Mouse (Mus musculus): ENCODE measurements at regions not wholly inside any gene's neighbourhood (a gene's known extent, or its start where the extent isn't known, plus 50 kb on each side); places are given as distances from the start of the nearest gene placed in this dataset.

DNA sequence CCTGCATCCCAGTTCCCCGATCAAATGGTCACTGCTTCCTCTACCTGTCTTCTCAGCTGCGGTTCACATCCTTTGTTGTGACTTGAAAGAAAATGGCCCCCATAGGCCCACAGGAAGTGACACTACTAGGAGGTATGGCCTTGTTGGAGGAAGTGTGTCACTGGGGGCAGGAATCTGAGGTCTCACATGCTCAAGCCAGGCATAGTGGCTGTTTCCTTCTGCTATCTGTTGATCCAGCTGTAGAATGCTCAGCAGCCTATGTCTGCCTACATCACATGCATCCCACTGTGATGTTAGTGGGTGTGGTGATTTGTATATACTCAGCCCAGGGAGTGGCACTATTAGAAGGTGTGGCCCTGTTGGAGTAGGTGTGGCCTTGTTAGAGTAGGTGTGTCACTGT is 76.1 kb downstream of the Zfp706 start:
- ATAC-seq (ENCODE audit: low FRiP score) = no peak

DNA sequence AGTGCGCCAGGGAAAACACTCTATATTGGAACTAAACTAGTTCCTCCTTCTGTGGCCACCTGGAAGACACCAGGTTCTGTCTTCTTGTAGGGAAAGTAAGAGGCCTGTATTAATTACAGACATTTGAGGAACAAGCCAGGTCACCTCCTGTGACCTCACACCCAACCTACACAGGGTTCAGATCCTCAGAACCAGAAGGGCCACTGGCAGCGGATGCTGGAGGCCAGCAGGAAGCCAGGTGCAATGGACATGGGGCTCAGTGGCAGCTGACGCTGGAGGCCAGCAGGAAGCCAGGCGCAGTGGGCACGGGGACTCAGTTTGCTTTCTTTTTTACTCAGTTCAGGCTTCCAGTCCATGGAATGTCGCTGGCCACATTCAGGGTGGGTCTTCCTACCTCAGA is 77.1 kb downstream of the Zfp706 start:
- no peak overlapping the region for H3K4me2 ChIP-seq
- H3K9me3 ChIP-seq = no peaks in the 10 kb centered on the region
- H3K4me1 ChIP-seq (replicated peaks) = no peaks in the 10 kb centered on the region
- H3K4me3 ChIP-seq = no peak overlapping the region
- H3K9ac ChIP-seq = no peak overlapping the region
- 78% methylated on average over 6 of the region's 6 CpGs for WGBS
- H3K36me3 ChIP-seq = no peaks in the 10 kb centered on the region
- ATAC-seq (ENCODE audit: low FRiP score) = no peak
- no peak overlapping the region for H3K27ac ChIP-seq
- no peaks in the 10 kb centered on the region for H3K27me3 ChIP-seq

More for the DNA sequence above, 76.1 kb downstream of the Zfp706 start:
- no peak overlapping the region for H3K4me2 ChIP-seq
- no peaks in the 10 kb centered on the region for H3K27me3 ChIP-seq
- WGBS = 97% methylated on average over 2 of the region's 2 CpGs
- no peaks in the 10 kb centered on the region for H3K36me3 ChIP-seq
- no peaks in the 10 kb centered on the region for H3K9me3 ChIP-seq
- H3K4me3 ChIP-seq = no peak overlapping the region
- H3K4me1 ChIP-seq (replicated peaks) = no peaks in the 10 kb centered on the region
- no peak overlapping the region for H3K27ac ChIP-seq
- no peak overlapping the region for H3K9ac ChIP-seq

DNA sequence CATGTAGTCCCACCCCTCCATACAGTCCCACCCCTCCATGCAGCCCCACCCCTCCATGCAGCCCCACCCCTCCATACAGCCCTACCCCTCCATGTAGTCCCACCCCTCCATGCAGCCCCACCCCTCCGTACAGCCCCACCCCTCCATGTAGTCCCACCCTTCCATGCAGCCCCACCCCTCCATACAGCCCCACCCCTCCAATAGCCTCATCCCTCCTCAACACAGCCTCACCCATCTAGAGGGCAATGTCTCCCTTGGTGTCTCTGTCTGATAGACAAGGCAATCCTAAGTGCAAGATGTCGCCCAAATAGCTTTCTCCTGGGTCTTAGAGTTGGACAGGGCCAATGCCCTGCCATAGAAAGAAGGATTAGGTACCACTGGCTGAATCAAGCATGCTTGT is 77.8 kb downstream of the Zfp706 start:
- Histone ChIP-seq H3K9me3 (no peaks in the 10 kb centered on the region), H3K4me2 (no peak overlapping the region), H3K36me3 (no peaks in the 10 kb centered on the region), H3K9ac (no peak overlapping the region), H3K4me1 (replicated peaks) (no peaks in the 10 kb centered on the region), H3K27me3 (no peaks in the 10 kb centered on the region), H3K4me3 (no peak overlapping the region), H3K27ac (no peak overlapping the region)
- no peak for ATAC-seq (ENCODE audit: low FRiP score)
- WGBS = 94% methylated on average over 2 of the region's 2 CpGs

- no peak for ATAC-seq (ENCODE audit: low FRiP score)
- Histone ChIP-seq H3K9ac (no peak overlapping the region), H3K4me1 (replicated peaks) (no peaks in the 10 kb centered on the region)
Observed at GRCm38 (mm10) chr15:36929088-36929487, 78.5 kb downstream of the Zfp706 start.

DNA sequence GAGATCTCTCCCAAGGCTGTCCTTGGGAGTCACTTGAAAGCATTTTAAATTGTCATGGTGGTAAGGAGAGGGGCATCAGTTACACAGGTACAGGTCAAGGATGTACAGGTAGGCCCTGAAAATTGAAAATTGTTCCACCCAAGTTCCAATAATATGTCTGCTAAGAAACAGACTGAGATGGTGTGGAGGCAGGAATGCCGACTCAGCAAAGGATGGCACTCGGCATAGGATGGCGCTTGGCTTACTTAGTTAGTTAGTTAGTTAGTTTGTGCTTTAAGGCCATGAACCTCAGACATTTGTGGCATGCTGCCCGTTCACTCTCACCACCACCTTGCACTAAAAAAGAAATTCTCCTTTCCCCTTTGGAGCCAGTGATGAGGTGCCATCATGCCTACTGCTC is 78.9 kb downstream of the Zfp706 start:
- Histone ChIP-seq H3K4me1 (replicated peaks) (no peaks in the 10 kb centered on the region), H3K27me3 (no peaks in the 10 kb centered on the region), H3K27ac (no peak overlapping the region), H3K36me3 (no peaks in the 10 kb centered on the region), H3K9ac (no peak overlapping the region), H3K4me2 (no peak overlapping the region), H3K4me3 (no peak overlapping the region), H3K9me3 (no peaks in the 10 kb centered on the region)
- ATAC-seq (ENCODE audit: low FRiP score) = no peak
- WGBS = 94% methylated on average over 4 of the region's 4 CpGs

More at GRCm38 (mm10) chr15:36929088-36929487, 78.5 kb downstream of the Zfp706 start:
- H3K27ac ChIP-seq = no peak overlapping the region
- no peak overlapping the region for H3K4me3 ChIP-seq
- no peaks in the 10 kb centered on the region for H3K9me3 ChIP-seq
- WGBS = 95% methylated on average over 3 of the region's 3 CpGs
- H3K36me3 ChIP-seq = no peaks in the 10 kb centered on the region
- H3K4me2 ChIP-seq = no peak overlapping the region
- no peaks in the 10 kb centered on the region for H3K27me3 ChIP-seq

DNA sequence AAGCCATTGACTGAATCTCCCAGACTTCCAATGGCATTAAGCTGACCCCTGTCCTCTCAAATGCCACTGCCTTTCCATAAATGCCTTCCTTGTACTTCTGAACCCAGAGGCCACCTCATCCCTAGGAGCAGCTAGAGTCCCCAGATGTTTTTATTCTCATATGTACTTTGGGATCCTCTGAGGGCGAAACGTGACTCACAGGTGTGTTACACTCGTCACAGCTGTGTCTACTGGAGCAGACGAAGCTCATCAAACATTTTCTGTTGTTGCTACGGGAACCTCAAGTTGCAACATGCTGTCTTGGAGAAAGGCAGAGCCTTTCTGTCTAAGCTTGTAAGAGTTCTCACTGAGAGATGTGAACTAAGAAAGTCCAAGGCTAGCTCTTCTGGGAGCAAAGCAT is 80.1 kb downstream of the Zfp706 start:
- Histone ChIP-seq H3K36me3 (no peaks in the 10 kb centered on the region), H3K27me3 (no peaks in the 10 kb centered on the region), H3K9me3 (no peaks in the 10 kb centered on the region), H3K9ac (no peak overlapping the region), H3K27ac (no peak overlapping the region), H3K4me3 (no peak overlapping the region), H3K4me2 (no peak overlapping the region), H3K4me1 (replicated peaks) (no peaks in the 10 kb centered on the region)
- 75% methylated on average over 5 of the region's 5 CpGs for WGBS
- ATAC-seq (ENCODE audit: low FRiP score) = no peak

DNA sequence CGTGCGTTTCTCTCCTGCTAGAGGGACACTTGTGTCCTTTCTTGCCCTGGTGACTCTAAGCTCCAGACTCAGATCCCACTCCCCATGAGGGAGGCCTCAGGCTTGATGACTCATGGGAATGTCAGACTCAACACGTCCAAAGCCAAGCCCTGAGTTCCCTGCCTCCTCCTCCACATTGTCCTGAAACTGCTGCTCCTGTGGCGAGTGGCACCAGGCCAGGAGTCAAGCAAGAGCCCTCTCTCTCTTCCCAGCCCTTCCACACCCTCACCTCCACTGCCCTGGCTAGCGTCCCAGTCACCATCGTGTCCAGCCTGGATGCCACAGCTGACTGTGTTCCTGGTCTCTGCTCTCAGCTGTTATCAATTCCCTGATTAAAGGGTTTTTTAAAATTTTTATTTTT is 83.4 kb downstream of the Zfp706 start:
- H3K9ac ChIP-seq = no peak overlapping the region
- no peak for ATAC-seq (ENCODE audit: low FRiP score)

GRCm38 (mm10) chr15:36921384-36921783 is 86.2 kb downstream of the Zfp706 start:
- no peak overlapping the region for H3K4me2 ChIP-seq
- H3K9ac ChIP-seq = no peak overlapping the region
- no peaks in the 10 kb centered on the region for H3K9me3 ChIP-seq
- ATAC-seq (ENCODE audit: low FRiP score) = no peak
- H3K27ac ChIP-seq = no peak overlapping the region
- H3K27me3 ChIP-seq = no peaks in the 10 kb centered on the region
- no peaks in the 10 kb centered on the region for H3K36me3 ChIP-seq
- H3K4me3 ChIP-seq = no peak overlapping the region
- peaks cover 5% of the 10 kb centered on the region; the same call in 1 of the 2 replicates for H3K4me1 ChIP-seq (replicated peaks)
- 47% methylated on average over 3 of the region's 3 CpGs for WGBS

More for the DNA sequence above, 83.4 kb downstream of the Zfp706 start:
- no peak overlapping the region for H3K27ac ChIP-seq
- no peaks in the 10 kb centered on the region for H3K4me1 ChIP-seq (replicated peaks)
- H3K4me2 ChIP-seq = no peak overlapping the region
- no peaks in the 10 kb centered on the region for H3K9me3 ChIP-seq
- H3K4me3 ChIP-seq = no peak overlapping the region
- WGBS = 75% methylated on average over 6 of the region's 6 CpGs
- H3K27me3 ChIP-seq = no peaks in the 10 kb centered on the region
- no peaks in the 10 kb centered on the region for H3K36me3 ChIP-seq

DNA sequence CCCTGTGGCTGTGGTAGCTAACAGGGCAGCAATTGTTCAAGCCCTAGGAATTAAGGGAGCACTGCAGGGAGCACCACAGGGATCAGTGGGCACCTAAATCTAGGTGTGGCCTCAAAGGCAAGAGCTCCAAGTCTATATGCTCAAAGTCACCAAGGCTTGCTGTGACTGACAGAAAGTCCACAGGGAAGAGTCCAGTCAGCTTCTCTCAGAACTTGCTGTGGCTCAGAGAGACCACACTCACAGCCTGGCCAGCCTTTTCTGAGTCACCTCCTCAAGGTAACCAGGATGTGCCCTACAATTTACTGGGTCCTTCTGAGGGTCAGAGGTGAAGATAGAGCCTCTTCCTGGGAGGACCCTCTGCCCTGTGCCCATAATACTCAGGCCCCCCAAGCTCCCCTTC is 86.7 kb downstream of the Zfp706 start:
- Histone ChIP-seq H3K4me2 (no peak overlapping the region), H3K27ac (no peak overlapping the region), H3K4me3 (no peak overlapping the region), H3K4me1 (replicated peaks) (peaks cover 5% of the 10 kb centered on the region; the same call in 1 of the 2 replicates), H3K9ac (no peak overlapping the region), H3K9me3 (no peaks in the 10 kb centered on the region), H3K27me3 (no peaks in the 10 kb centered on the region), H3K36me3 (no peaks in the 10 kb centered on the region)
- ATAC-seq (ENCODE audit: low FRiP score) = no peak

GRCm38 (mm10) chr15:36919704-36920103 is 87.9 kb downstream of the Zfp706 start:
- Histone ChIP-seq H3K4me1 (replicated peaks) (peaks cover 5% of the 10 kb centered on the region; the same call in 1 of the 2 replicates), H3K4me2 (no peak overlapping the region), H3K9me3 (no peaks in the 10 kb centered on the region), H3K4me3 (no peak overlapping the region), H3K27ac (no peak overlapping the region), H3K9ac (no peak overlapping the region), H3K36me3 (no peaks in the 10 kb centered on the region), H3K27me3 (no peaks in the 10 kb centered on the region)
- WGBS = 94% methylated on average over 5 of the region's 5 CpGs
- no peak for ATAC-seq (ENCODE audit: low FRiP score)

DNA sequence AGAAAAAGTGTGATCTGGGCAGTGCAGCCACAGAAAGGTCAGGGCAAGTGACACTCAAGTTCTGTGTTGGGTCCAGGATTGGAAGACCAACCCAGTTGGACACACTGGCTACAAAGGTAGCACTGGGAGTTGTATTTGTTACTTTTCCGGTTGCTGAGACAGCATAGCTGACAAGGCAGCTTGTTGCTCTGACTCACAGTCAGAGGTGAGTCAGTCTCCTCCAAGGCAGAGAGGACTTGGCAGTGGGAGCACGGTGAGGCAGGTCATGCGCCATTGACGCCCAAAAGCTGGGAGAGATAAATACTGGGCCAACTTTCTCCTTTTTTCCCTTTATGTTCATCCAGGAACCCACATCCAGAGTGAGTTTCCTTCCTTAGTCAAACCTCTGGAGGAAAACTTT is 88.4 kb downstream of the Zfp706 start:
- no peak overlapping the region for H3K9ac ChIP-seq
- 98% methylated on average over 4 of the region's 4 CpGs for WGBS
- H3K27me3 ChIP-seq = no peaks in the 10 kb centered on the region
- H3K4me2 ChIP-seq = no peak overlapping the region
- no peaks in the 10 kb centered on the region for H3K9me3 ChIP-seq
- no peak overlapping the region for H3K27ac ChIP-seq
- ATAC-seq (ENCODE audit: low FRiP score) = no peak
- no peaks in the 10 kb centered on the region for H3K36me3 ChIP-seq
- no peak overlapping the region for H3K4me3 ChIP-seq
- H3K4me1 ChIP-seq (replicated peaks) = peaks cover 5% of the 10 kb centered on the region; the same call in 1 of the 2 replicates

- Histone ChIP-seq H3K9me3 (no peaks in the 10 kb centered on the region), H3K4me1 (replicated peaks) (peaks cover 5% of the 10 kb centered on the region; the same call in 1 of the 2 replicates), H3K27ac (no peak overlapping the region), H3K4me3 (no peak overlapping the region), H3K4me2 (no peak overlapping the region), H3K27me3 (no peaks in the 10 kb centered on the region), H3K9ac (no peak overlapping the region), H3K36me3 (no peaks in the 10 kb centered on the region)
- ATAC-seq (ENCODE audit: low FRiP score) = no peak
- WGBS = 83% methylated on average over 4 of the region's 4 CpGs
Observed at GRCm38 (mm10) chr15:36916998-36917397, 90.6 kb downstream of the Zfp706 start.

DNA sequence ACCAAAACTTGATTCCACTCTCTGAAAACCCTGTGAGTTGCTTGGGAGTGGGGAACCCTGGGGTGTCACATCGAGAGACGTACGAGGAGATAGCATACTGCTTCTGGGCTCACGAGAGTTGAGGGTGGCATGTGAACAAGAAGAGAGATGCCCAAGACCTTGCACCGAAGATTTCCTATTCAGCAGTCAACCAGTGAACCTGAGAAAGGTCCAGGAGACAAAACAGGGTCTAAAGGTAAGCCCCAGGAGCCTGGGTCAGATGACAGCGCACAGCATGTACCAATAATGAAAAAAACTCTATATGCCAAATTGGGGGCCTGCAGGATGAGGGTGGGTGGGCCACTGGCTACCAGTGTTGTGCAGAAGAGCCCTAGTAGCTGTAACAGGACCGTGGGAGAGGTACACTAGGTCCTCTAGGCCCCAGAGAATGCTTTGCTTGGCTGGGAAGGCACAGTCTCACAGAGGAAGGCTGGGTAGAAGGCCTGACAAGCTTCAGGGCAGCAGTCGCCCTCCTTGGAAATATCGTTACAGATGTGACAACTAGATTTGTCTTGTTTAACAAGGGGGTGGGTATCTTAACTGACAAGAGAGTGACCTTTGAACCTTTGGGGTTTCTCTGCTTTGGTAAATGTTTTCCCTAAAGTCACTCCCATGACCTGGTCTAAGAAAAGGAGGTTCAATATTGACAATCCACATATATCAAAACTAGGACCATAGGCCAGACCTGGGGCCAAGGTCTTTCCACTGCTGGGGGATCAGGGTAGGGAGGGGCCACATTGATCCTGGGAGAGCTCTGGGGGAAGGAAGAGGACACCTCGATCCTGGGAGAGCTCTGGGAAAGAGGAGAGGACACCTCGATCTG is 93.1 kb downstream of the Zfp706 start:
- no peak overlapping the region for H3K4me3 ChIP-seq
- peaks cover 5% of the 10 kb centered on the region; the same call in 1 of the 2 replicates for H3K4me1 ChIP-seq (replicated peaks)
- ATAC-seq (ENCODE audit: low FRiP score) = no peak
- WGBS = 84% methylated on average over 11 of the region's 11 CpGs
- no peaks in the 10 kb centered on the region for H3K9me3 ChIP-seq
- no peak overlapping the region for H3K27ac ChIP-seq
- H3K9ac ChIP-seq = no peak overlapping the region
- no peaks in the 10 kb centered on the region for H3K36me3 ChIP-seq
- H3K4me2 ChIP-seq = no peak overlapping the region
- no peaks in the 10 kb centered on the region for H3K27me3 ChIP-seq

Measured in hindbrain, embryonic 13.5 days (tissue).